Mouse (Mus musculus): ENCODE results near the gene Etfb. TPM values are rescaled to one million over a fixed set of nuclear protein-coding genes. Genes with fewer than 3 reads are reported as not detected.
"Not testable (repeated sequence)": the region's sequence is repeated elsewhere in the genome, so short reads cannot be mapped to it uniquely, and the experiment has no call there.

The Etfb gene
- 10 to 100 TPM; 59.8 to 75.6 (median 69.4) TPM for total RNA-seq (2022)

- peak; percentile 94 to 95 for DNase-seq (ENCODE audit: low spot score in 2 of 2)
Observed at GRCm38 (mm10) chr7:43443917-43444293, at the start of gene Etfb, which contains the start of gene Gm45233. TSS of gene Etfb (plus strand) at chr7:43444083. TSS of gene Gm45233 (plus strand) at chr7:43444128.

DNA sequence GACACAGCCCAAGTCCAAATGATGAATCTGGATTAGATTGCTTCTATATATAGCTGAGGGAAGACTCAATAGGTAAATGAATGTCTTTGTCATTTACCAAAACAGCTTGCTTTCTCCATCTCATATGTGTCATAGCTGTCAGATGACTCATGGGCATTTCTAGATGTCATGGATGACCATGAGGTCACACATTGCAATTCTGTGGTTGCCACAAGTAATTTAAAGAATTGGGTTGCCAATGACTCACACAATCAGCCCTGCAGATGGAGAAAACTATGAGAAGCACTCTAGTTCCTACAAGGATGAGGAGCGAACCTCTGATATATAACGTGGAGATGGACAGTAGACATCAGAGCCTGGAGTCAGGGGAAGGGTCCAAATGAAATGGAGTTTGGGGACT is 44.4 kb upstream of the Etfb start:
- DNase-seq (ENCODE audit: low spot score in 2 of 2), result no peak

- no peak for DNase-seq (ENCODE audit: low spot score in 2 of 2)
Observed at GRCm38 (mm10) chr7:43402718-43403117, 41.2 kb upstream of the Etfb start.

DNA sequence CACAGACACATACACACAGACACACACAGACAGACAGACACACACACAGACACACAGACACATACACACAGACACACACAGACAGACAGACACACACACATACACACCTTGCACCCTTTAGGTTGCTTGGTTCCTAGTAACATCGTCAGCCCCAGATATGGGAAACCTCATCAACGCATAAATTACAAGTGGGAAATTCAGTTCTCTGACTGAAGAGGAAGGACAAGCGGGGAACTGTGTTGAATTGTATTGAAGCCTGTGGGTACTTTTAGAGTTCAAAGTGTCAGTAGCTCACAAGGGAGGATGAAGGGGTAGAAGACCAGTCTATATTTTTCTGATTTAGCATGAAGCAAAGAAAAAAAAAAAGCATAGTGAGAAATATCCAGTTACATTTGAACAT is 36.3 kb upstream of the Etfb start:
- DNase-seq (ENCODE audit: low spot score in 2 of 2), result no peak

DNA sequence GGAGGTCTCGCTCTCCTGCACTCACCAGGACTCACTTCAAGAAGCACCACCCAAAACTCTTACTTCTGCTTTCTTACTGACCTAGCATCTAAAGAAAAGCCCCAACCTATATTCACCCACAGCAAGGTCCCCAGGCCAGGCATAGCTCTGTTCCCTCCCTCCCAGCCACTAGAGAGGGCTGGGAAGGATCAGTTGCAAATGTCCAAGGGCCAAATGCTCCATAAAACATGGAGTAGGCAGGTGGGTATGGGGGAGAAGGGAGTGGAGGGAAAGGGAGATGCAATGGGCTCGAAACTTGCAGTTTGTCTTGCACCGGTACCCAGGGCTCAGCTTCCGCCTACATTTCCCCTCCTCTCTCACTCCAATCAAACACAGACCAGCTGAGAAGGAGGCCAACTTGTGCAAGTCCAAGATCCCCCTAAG is 35.7 kb upstream of the Etfb start, which contains the start of gene Siglecg:
Gene Siglecg, plus strand, starts transcription at position 74 of the 423 bp plus-strand sequence.
- DNase-seq (ENCODE audit: low spot score in 2 of 2), result no peak

- DNase-seq (ENCODE audit: low spot score in 2 of 2), result no peak
Observed at GRCm38 (mm10) chr7:43409084-43409483, 34.8 kb upstream of the Etfb start.

GRCm38 (mm10) chr7:43411724-43412123 is 32.2 kb upstream of the Etfb start:
- DNase-seq (ENCODE audit: low spot score in 2 of 2), result not testable (repeated sequence)

- no peak for DNase-seq (ENCODE audit: low spot score in 2 of 2)
Observed at GRCm38 (mm10) chr7:43417298-43417697, 26.6 kb upstream of the Etfb start.

DNA sequence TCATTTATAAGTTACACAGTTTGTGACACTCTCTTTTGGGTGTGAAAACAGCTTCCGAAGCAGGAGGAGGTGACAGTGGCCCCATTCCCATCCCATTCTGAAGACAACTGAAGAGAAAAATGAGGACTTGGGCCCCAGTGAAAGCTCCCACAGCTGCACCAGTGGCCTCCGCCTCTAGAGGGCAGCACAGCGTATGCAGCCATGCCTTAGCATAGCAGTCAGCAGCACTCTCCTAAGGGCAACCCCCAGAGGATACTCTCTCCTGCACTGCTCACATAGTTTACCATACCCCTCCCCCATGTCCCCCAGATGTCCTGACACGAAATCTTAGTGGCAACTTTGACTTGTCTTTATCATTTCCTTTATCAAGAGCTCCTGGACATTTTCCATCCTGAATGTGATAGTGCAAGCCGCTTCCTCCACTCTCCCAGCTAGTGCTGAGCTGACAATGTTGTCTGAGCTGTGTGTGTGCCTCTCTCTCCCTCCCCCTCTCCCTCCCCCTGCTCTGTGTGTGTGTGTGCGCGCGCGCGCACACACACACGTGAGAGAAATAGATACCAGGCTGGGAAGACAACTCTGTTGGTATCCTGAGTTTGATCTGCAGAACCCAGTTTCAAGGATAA is 20.8 kb upstream of the Etfb start:
- DNase-seq (ENCODE audit: low spot score in 2 of 2), result peak; percentile 58 to 89

- DNase-seq (ENCODE audit: low spot score in 2 of 2), result no peak
Observed at GRCm38 (mm10) chr7:43423991-43424625, 19.8 kb upstream of the Etfb start.

DNA sequence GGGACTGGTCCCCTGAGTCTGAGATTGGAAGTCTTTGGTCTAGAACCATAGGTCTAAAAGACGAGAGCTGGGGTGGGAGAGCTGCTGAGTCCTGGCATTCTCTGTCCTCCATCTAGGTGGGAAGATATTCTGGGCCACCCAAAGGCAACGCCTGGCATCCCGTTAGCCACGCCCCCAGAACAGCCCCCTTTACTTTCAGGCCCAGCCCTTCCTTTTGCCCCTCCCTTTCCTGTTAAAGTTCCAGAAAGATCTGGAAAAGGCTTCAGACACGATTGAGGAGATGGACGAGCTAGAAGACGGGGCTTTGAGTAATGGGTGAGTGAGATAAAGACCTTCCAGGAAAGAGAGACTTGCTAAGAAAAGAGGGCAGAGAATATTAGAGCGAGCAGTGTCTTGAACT is 16.5 kb upstream of the Etfb start, which contains the start of gene Lim2:
Gene Lim2, plus strand, starts transcription at position 265 of the 400 bp plus-strand sequence.
- no peak for DNase-seq (ENCODE audit: low spot score in 2 of 2)

- no peak for DNase-seq (ENCODE audit: low spot score in 2 of 2)
Observed at GRCm38 (mm10) chr7:43429500-43429899, 14.4 kb upstream of the Etfb start.

- no peak for DNase-seq (ENCODE audit: low spot score in 2 of 2)
Observed at GRCm38 (mm10) chr7:43432891-43433290, 11.0 kb upstream of the Etfb start.

DNA sequence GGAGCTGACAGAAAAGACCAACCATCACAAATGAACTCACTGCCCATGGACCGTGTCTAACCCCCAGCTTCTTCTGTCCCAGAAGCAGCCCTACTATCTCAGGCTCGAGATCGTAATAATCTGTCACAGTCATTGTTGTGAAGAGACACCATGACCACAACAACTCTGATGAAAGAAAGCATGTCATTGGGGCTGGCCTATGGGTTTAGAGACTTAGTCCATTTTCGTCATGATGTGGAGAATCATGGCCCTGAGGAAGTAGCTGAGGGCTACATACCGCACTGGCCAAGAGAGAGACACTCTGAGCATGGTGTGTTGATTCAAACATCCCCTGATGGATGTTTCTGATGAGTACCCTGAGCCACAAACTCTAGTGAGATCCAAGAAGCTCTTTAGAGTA is 9.2 kb upstream of the Etfb start:
- no peak for DNase-seq (ENCODE audit: low spot score in 2 of 2)

- no peak for DNase-seq (ENCODE audit: low spot score in 2 of 2)
Observed at GRCm38 (mm10) chr7:43436341-43437255, 7.3 kb upstream of the Etfb start, which contains the start of gene Nkg7. TSS of gene Nkg7 (plus strand) at chr7:43437073.

DNA sequence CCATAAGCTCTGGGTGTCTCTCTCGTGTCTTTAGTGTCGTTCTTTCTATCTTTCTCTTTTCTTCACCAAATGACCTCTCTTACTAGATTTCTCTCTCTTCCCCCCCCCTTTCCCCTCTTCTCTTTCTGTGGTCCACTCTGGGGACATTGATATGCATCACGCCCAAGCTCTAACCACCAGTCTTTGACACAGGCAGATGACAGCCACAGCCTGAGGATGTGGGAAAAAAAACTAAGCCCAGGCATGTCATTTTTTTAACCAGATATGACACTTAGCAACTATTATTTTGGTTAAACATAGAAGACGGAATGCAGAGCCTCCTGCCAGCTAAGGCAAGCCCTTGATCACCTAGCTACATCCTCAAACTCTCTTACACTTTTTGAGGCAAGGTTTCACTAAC is 5.3 kb upstream of the Etfb start:
- no peak for DNase-seq (ENCODE audit: low spot score in 2 of 2)

DNA sequence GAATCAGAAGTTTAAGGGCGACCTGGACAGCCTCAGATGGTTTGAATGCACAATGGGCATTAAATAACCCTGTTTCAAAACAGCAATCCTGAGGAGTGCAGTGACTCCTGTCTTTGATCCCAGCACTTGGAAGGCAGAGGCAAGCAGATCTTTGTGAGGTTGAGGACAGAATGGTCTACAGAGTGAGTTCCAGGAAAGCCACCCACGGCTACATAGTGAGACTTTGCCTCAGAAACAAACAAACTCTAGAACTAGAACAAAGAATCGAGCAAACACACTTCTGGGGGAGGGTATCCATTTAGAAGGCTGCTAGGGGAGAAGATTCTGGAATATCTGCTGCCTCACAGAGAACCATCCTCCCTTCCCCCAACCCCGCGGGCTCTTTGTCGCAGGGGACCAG is 3.4 kb upstream of the Etfb start, which contains the start of gene Cldnd2:
Gene Cldnd2, plus strand, starts transcription at position 301 of the 400 bp plus-strand sequence.
- DNase-seq (ENCODE audit: low spot score in 2 of 2), result no peak

DNA sequence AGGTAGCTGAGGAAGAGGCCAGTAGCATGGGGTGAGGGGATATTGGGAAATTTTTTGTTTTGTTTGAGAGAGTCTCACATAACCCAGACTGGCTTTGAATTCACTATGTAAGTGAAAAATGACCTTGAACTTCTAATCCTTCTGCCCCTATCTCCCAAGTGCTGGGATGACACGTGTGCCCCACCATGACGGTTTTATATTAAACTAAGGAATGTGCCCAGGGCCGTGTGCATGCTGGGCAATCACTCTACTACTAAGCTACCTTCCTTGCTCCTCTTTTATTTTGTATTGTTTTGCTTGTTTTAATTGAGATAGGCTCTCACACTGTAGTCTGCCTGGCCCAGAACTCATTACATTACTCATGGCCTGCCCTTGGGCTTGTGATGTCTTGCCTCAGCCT is 2.8 kb upstream of the Etfb start:
- no peak for DNase-seq (ENCODE audit: low spot score in 2 of 2)

GRCm38 (mm10) chr7:43442684-43443083 is 1.2 kb upstream of the Etfb start:
- DNase-seq (ENCODE audit: low spot score in 2 of 2), result no peak

DNA sequence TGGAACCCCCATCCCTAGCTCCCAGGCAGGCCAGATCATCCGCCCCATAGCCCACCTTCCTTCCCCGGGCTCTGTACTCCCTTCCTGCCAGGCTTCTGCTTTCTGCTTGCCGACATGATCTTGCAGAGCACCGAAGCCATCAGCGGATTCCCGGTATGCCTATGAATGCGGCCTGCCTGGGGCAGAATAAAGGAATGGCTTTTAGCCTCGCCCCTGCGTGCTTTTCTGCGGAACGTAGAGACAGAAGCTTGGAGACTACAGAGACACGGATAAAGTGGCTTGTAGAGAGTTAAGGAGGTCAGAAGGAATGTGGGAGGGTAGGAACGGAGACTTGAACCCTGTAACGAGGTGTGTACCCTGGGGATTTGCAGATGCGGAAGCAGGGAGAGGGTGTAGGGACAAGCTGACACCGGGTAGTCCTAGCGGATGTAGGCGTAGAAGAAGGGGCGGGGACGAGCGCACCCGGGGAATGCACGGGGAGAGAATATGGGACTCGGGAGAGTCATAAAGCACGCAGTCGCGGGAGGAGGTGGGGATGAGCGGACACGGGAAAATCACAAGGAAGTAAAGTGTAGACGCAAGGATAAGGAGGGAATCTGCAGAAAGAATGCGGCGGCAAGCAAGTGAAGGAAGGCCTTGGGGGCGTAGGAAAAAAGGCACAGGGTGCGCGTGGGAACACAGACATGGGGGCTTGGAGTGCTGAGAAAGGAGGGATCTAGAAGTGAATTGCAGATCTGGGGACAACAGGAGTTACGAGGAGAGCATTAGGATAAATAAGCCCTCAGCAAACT is 562 bp upstream of the Etfb start:
- DNase-seq (ENCODE audit: low spot score in 2 of 2), result peak; percentile 64 to 72

DNA sequence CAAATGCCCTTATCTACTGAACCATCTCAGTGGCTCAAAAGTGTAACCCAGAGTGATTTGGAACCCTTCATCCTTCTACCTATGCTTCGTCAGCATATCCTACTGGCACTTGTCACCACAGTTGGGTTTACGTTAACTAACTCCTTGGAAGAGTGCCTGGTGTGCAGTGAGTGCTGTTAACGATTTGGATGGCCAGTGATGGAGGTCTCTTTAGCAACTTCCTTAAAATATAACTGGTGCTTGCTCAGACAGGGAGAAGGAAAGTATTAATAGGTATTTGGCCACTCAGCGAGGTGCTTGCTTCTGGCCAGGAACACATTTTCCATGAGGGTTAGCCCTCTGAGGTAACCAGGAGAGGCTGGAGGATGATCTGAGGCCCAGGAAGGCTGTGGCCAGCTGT is 3.9 kb downstream of the Etfb start:
- no peak for DNase-seq (ENCODE audit: low spot score in 2 of 2)
